Mouse (Mus musculus) ES-Bruce4 (cell line): ENCODE measurements at regions not wholly inside any gene's neighbourhood (a gene's known extent, or its start where the extent isn't known, plus 50 kb on each side); places are given as distances from the start of the nearest gene placed in this dataset.

ENCODE experiments used
- H3K27ac ChIP-seq: 2 replicates; pipeline ENCODE4 v1.5.1; 2012; ENCODE audit warnings: low read length, inconsistent platforms; ENCODE audit not compliant: insufficient read depth
- H3K27me3 ChIP-seq: 2 replicates; pipeline ENCODE4 v1.6.1; 2012; ENCODE audit warnings: mild to moderate bottlenecking, low read length, inconsistent platforms; ENCODE audit not compliant: control insufficient read depth, poor library complexity, insufficient read depth, severe bottlenecking
- H3K36me3 ChIP-seq: 2 replicates; pipeline ENCODE4 v1.6.1; 2012; ENCODE audit warnings: inconsistent platforms, mild to moderate bottlenecking, low read length, moderate library complexity; ENCODE audit not compliant: control insufficient read depth, poor library complexity, insufficient read depth, severe bottlenecking
- H3K4me1 ChIP-seq: one replicate; pipeline ENCODE4 v1.8.1; 2011; ENCODE audit warnings: low read length; ENCODE audit not compliant: control insufficient read depth, insufficient read depth
- H3K4me3 ChIP-seq: 2 replicates; pipeline ENCODE4 v1.5.1; 2011; ENCODE audit warnings: low read depth, mild to moderate bottlenecking, low read length
- H3K9ac ChIP-seq: 2 replicates; pipeline ENCODE4 v1.6.1; 2012; ENCODE audit warnings: low read depth, mild to moderate bottlenecking, inconsistent platforms; ENCODE audit not compliant: poor library complexity, severe bottlenecking
- H3K9me3 ChIP-seq: replicated peaks from 2 replicates; pipeline ENCODE4 v1.6.1; 2012; ENCODE audit warnings: mild to moderate bottlenecking, low read length, inconsistent platforms; ENCODE audit not compliant: control insufficient read depth, poor library complexity, insufficient read depth, severe bottlenecking
- CTCF ChIP-seq: IDR thresholded peaks from one replicate; pipeline ENCODE4 v1.8.1; 2011; ENCODE audit warnings: low read depth, low read length
- EP300 ChIP-seq: IDR thresholded peaks from 2 replicates; pipeline ENCODE4 v1.6.1; 2011; ENCODE audit warnings: low read depth, low read length; ENCODE audit not compliant: insufficient read depth
- POLR2A ChIP-seq: IDR thresholded peaks from one replicate; pipeline ENCODE4 v1.8.1; 2011; ENCODE audit warnings: low read length; ENCODE audit not compliant: insufficient read depth

GRCm38 (mm10) chr6:89000359-89000758 lies 98.3 kb downstream of the Tpra1 start:
- Histone ChIP-seq H3K27ac (no peak overlapping the region), H3K36me3 (no peaks in the 10 kb centered on the region), H3K9ac (no peak overlapping the region), H3K4me1 (no peaks in the 10 kb centered on the region), H3K4me3 (no peak overlapping the region), H3K27me3 (no peaks in the 10 kb centered on the region), H3K9me3 (no peaks in the 10 kb centered on the region)
- TF ChIP-seq CTCF (no peak), POLR2A (no peak), EP300 (no peak)

DNA sequence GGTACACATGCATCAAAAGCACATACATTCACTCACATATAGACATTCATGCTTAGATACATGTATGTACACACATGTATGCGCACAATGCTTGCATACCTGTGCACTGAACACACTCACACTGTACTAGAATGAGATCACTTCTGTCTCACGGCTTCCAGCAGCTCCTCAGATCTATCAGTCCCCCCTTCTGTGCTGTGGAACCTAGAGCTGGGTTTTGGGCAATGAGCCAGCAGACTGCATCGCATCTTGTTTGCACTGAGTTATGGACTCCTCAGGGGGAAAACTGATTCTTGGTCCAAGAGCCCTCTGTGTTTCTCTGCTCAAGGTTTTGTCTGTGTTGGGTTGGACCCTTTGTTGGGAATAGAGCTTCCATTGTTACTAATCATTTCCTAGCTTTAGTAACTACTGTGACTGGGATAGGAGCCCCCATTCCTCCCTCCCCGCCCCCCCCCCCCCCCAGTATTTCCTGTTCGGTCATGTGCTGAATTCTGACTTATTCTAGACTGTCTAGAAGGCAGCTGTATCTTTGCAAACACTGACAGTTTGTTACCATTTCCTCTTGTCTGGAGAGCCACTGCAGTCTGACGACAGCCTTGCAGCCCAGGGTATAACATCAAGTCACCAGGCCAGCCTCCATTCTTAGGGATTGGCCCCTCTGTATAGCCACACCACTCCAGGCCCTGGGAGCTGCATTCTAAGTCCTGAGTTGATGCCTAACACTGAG lies 101.3 kb downstream of the Tpra1 start:
- Histone ChIP-seq H3K9ac (no peak overlapping the region), H3K9me3 (no peaks in the 10 kb centered on the region), H3K4me1 (no peaks in the 10 kb centered on the region), H3K4me3 (no peak overlapping the region), H3K27me3 (no peaks in the 10 kb centered on the region), H3K36me3 (no peaks in the 10 kb centered on the region), H3K27ac (no peak overlapping the region)
- TF ChIP-seq POLR2A (no peak), CTCF (no peak), EP300 (no peak)

- Histone ChIP-seq H3K27ac (no peak overlapping the region), H3K9me3 (no peaks in the 10 kb centered on the region), H3K4me1 (no peaks in the 10 kb centered on the region)
Observed at GRCm38 (mm10) chr6:89005094-89005493, 103.0 kb downstream of the Tpra1 start.

DNA sequence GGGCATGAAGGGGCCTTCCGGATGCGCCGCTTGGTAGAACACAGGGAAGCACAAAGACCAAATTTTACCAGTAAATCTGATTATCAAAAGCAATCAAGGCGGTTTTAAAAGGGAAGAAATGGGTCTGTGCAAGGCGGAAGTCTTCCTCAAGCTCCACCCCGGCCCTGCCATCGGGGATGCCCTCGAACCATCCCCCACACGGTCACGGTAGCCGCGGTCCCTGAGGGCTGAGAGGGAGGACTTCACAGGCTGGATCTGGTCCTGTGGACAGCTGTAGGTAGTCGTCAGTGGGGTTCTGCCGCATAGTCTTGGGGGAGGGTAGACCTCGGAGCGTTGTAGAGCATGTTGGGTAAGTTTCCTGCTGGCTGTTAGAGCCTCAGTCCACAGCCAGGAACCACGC lies 104.9 kb downstream of the Tpra1 start:
- TF ChIP-seq EP300 (0 out of 2 replicates have a peak, but pooled peaks have one; percentile 33), CTCF (no peak)
- Histone ChIP-seq H3K4me1 (no peaks in the 10 kb centered on the region), H3K4me3 (peak overlapping the region; percentile 10), H3K9ac (no peak overlapping the region), H3K27ac (no peak overlapping the region), H3K9me3 (no peaks in the 10 kb centered on the region), H3K36me3 (no peaks in the 10 kb centered on the region), H3K27me3 (no peaks in the 10 kb centered on the region)

More at GRCm38 (mm10) chr6:89005094-89005493, 103.0 kb downstream of the Tpra1 start:
- no peak overlapping the region for H3K4me3 ChIP-seq
- no peak overlapping the region for H3K9ac ChIP-seq
- TF ChIP-seq CTCF (peak; percentile 54), EP300 (no peak)
- H3K36me3 ChIP-seq = no peaks in the 10 kb centered on the region
- H3K27me3 ChIP-seq = no peaks in the 10 kb centered on the region

DNA sequence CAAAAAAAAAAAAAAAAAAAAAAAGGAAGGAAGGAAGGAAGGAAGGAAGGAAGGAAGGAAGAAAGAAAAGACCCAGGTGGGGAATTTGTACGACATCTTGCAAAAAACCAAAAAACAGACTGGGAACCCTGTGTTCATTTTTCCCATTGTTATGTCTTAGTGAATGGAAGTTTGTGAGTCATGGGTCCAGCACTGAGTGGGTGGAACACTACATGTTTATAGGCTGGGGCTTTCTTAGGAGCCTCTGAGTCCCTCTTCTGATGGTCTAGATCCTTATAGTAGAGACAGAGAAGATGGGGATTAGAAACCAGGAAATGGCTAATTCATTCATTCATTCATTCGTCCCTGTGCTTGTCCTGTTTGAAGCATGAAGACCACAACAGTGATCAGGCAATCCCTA lies 105.5 kb downstream of the Tpra1 start:
- TF ChIP-seq CTCF = no peak
- no peak for TF ChIP-seq POLR2A
- Histone ChIP-seq H3K9ac (no peak overlapping the region), H3K27me3 (no peaks in the 10 kb centered on the region), H3K27ac (no peak overlapping the region), H3K4me1 (no peaks in the 10 kb centered on the region), H3K36me3 (no peaks in the 10 kb centered on the region), H3K9me3 (no peaks in the 10 kb centered on the region), H3K4me3 (no peak overlapping the region)

DNA sequence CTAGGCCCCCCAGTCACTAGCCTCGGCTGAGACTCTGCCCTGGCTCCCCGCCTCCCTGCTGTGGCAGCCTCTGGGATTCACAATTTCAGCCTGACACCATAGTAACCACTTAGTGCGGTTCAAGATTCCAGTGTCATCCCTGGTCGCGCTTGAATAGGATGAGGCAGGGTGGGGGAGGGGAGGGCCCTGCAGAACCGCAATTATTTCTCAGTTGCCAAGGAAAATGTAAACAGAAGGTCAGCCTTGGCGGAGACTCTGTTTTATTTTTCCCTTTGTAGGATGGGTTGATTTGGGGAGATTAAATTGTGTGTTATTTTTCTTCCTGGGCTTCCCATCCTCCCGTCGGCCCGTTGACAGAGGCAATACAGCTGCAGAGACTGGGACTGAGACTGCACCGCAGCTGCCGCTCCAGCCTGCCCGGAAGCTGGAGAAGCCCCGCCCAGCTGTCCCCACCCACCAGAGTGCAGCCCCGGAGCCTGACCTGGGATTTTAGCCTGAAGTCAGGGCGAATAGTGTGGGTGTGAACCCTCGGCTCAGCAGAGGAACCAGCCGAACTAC lies 106.6 kb downstream of the Tpra1 start:
- H3K27me3 ChIP-seq = no peaks in the 10 kb centered on the region
- no peaks in the 10 kb centered on the region for H3K4me1 ChIP-seq
- H3K27ac ChIP-seq = peak overlapping the region; percentile 75
- H3K9ac ChIP-seq = no peak overlapping the region
- H3K4me3 ChIP-seq = peak overlapping the region; percentile 11
- TF ChIP-seq CTCF (no peak), POLR2A (no peak), EP300 (peak; percentile 56; the same call in 1 of the 2 replicates)
- H3K9me3 ChIP-seq = no peaks in the 10 kb centered on the region
- no peaks in the 10 kb centered on the region for H3K36me3 ChIP-seq
